Mouse (Mus musculus): Measurements from ENCODE around the gene Il11.
"Not testable (repeated sequence)": the region's sequence is repeated elsewhere in the genome, so short reads cannot be mapped to it uniquely, and the experiment has no call there.

Gene Il11

GRCm38 (mm10) chr7:4782759-4783158 is at the start of gene Il11, which contains the start of gene Tmem190:
Il11 (minus strand) TSS chr7:4782859.
Tmem190 (plus strand) TSS chr7:4782937.
- DNase-seq (ENCODE audit: low spot score in 2 of 2): no peak

GRCm38 (mm10) chr7:4830476-4830875 is 47.8 kb upstream of the Il11 start:
- DNase-seq (ENCODE audit: low spot score in 2 of 2): no peak

- DNase-seq (ENCODE audit: low spot score in 2 of 2): no peak
Measured at GRCm38 (mm10) chr7:4825365-4825764, 42.7 kb upstream of the Il11 start.

GRCm38 (mm10) chr7:4822162-4822907 is 39.7 kb upstream of the Il11 start:
- no peak for DNase-seq (ENCODE audit: low spot score in 2 of 2)

- no peak for DNase-seq (ENCODE audit: low spot score in 2 of 2)
Measured at GRCm38 (mm10) chr7:4821690-4822089, 39.0 kb upstream of the Il11 start.

GRCm38 (mm10) chr7:4820925-4821324 is 38.3 kb upstream of the Il11 start:
- not testable (repeated sequence) for DNase-seq (ENCODE audit: low spot score in 2 of 2)

- no peak for DNase-seq (ENCODE audit: low spot score in 2 of 2)
Measured at GRCm38 (mm10) chr7:4816559-4816958, 33.9 kb upstream of the Il11 start.

GRCm38 (mm10) chr7:4813105-4813791 is 30.6 kb upstream of the Il11 start:
- no peak for DNase-seq (ENCODE audit: low spot score in 2 of 2)

- peak; percentile 97 to 98 for DNase-seq (ENCODE audit: low spot score in 2 of 2)
Measured at GRCm38 (mm10) chr7:4812303-4813104, 29.8 kb upstream of the Il11 start, which contains the start of gene Ube2s. Ube2s (minus strand) TSS chr7:4812590.

- DNase-seq (ENCODE audit: low spot score in 2 of 2): no peak
Measured at GRCm38 (mm10) chr7:4811842-4812302, 29.2 kb upstream of the Il11 start.

GRCm38 (mm10) chr7:4811131-4811530 is 28.5 kb upstream of the Il11 start:
- DNase-seq (ENCODE audit: low spot score in 2 of 2): not testable (repeated sequence)

- DNase-seq (ENCODE audit: low spot score in 2 of 2): peak in 1 of 2 experiments; percentile 45
Measured at GRCm38 (mm10) chr7:4806716-4807115, 24.1 kb upstream of the Il11 start.

- no peak for DNase-seq (ENCODE audit: low spot score in 2 of 2)
Measured at GRCm38 (mm10) chr7:4802247-4802646, 19.6 kb upstream of the Il11 start.

GRCm38 (mm10) chr7:4795767-4796433 is 13.2 kb upstream of the Il11 start:
- no peak for DNase-seq (ENCODE audit: low spot score in 2 of 2)

GRCm38 (mm10) chr7:4794631-4795168 is 12.0 kb upstream of the Il11 start:
- no peak for DNase-seq (ENCODE audit: low spot score in 2 of 2)

GRCm38 (mm10) chr7:4793674-4794073 is 11.0 kb upstream of the Il11 start:
- no peak for DNase-seq (ENCODE audit: low spot score in 2 of 2)

- not testable (repeated sequence) for DNase-seq (ENCODE audit: low spot score in 2 of 2)
Measured at GRCm38 (mm10) chr7:4793248-4793647, 10.6 kb upstream of the Il11 start.

GRCm38 (mm10) chr7:4792278-4793212 is 9.9 kb upstream of the Il11 start, which contains the start of gene Rpl28:
Rpl28 (plus strand) TSS chr7:4792874.
- DNase-seq (ENCODE audit: low spot score in 2 of 2): peak; percentile 96

GRCm38 (mm10) chr7:4789436-4789935 is 6.8 kb upstream of the Il11 start, which contains the start of gene Tmem238:
Tmem238 (minus strand) TSS chr7:4789656.
- no peak for DNase-seq (ENCODE audit: low spot score in 2 of 2)

All from right cerebral cortex, adult 2 months (tissue).